Mouse (Mus musculus) ovary, adult 10 weeks (tissue): ENCODE data around the gene Serpinf2. TPM values are rescaled to one million over a fixed set of nuclear protein-coding genes. Genes with fewer than 3 reads are reported as not detected.

Experiments used
- polyA plus RNA-seq: library from polyadenylated mRNA; stranded (reverse); fragments of 350-450 nt; fragmentation: Illumina TruSeq; extraction: RNeasy Lipid Tissue Mini Kit (QIAGEN cat#74804); gene quantifications from one replicate; pipeline ENCODE4 v1.2.3, GENCODE M21; 2014

The Serpinf2 gene
- polyA plus RNA-seq: not detected

DNA sequence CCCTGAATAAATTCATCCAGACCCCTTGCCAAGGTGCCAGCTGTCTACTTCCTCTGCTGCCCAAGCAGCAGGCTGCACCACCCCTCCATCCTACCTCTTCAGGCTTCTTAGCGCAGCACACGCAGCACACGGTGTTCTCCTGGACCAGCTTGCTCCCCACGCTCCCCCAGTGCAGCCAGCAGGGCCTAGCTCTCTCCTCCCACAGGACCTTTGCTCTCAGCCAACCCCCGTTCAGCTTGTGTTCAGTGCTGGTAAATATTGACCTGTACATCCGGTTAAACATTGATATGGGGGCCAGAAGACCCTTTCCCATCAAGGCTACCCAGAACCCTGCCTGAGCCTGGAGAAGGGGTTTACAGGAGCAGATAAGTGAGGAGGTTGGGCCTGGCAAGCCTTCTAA lies at the start of gene Serpinf2:
TSS of gene Serpinf2 (minus strand) at position 229 of the 400 bp plus-strand sequence.

DNA sequence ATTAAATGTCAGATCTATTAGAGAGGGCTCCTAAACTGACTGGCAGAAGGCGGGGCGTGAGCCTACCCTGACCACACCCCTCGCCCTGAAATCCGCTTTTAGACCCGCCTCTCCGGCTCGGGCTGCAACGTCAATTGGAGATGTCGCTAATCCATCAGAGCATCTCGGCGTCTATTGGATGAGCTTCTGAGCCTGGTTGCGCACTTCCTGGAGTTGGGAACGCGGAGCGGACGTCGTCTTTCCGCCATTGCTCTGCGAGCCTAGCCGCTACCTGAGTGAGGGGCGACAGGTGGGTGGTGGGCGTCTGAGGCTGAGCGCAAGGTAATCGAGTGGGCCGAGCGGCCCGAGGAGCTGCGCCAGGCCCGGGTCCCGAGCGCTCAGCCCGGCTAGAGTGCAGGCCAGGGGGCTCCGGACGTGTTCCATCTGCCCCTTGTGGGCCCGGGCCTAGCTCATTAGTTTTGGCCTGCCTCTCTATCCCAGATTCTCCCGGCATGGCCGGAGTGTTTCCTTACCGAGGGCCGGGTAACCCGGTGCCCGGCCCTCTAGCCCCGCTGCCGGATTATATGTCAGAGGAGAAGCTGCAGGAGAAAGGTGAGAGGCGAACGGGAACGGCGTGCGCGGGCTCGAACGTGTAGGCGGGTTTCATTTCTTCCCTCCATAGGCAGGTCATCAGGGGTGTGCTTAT lies 47.4 kb upstream of the Serpinf2 start, which contains the start of gene Prpf8:
TSS of gene Prpf8 (plus strand) at position 216 of the 685 bp plus-strand sequence.

DNA sequence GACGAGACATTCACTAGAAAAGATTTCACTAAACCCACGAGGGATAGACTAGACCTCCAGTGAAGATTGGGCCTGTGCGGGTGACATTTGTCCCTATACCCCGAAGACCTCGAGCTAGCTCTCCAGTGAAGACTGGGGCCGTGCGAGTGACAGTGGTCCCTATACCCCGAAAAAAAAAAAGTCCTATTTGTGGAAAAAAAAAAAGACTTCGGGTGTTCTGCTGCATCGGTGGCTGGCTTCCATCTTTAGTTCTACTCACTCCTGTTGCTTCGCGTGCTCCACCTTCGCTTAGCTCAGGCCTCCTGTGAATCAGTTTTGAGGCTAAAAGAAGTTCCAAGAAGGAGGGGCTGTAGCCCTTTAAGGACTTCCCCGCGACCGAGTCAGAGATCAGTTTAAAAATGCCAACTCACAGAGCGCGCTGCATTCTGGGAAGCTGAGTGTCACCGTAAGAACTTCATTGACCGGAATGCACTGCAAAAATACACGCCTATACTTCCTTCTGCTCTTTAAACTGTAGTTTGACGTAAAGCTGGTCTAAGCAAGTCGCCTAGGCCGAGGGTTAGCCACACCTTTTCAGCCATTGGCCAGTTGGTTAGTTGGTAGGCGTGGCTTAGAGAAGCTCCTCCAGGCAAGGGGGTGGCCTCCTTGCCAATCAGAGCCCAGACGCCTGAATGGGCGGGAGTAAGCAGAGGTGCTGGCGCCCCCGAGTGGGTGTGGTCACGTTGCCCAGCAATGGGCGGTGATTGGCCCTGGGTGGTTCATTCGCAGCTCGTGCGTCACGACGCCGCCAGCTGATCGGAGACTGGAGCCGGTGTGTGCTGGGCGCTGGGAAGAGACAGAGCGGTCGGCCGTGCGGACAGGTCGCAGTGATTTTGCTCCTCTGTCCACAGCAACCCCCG lies 21.7 kb upstream of the Serpinf2 start, which contains the start of gene Tlcd2:
TSS of gene Tlcd2 (plus strand) at position 872 of the 899 bp plus-strand sequence.

GRCm38 (mm10) chr11:75453991-75454930 lies 14.9 kb upstream of the Serpinf2 start, which contains the start of gene Wdr81:
TSS of gene Wdr81 (minus strand) at chr11:75454717.

DNA sequence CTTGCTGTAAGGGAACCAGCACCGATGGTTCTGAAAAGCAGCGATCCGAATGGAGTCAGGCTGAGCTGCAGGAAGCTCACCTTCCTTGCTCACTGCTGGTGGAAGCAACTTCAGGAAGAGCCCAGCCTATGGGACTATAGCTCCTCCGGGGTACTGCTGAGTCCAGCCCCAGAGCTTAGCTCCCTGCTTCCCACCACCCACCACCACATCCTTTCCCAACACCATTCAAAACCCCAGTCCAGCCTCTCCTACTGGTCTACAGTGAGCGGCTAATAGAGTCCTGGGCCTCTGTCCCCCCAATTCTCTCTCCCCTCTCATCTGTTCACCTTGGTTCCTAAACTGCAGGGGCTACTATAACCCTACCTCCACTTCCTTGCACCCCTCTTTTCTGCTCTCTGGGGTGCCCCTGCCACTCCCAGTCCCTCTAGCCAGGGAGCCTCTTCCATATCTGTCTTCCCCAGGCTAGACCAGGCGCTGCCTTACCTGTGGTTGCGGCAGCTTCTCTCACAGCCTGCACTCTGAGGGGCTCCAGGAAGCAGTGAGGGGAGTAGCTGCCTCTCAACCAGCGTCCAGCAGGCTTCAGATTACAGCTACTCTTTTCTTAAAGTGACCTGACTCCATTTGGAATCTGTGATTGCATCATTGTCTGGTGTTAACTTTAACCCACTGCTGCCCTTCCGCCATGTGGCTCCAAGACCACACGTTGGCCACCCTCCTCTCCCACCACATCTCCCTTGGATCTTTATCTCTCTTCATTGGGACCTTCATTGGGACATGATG lies 17.2 kb downstream of the Serpinf2 start, which contains the start of gene Serpinf1:
TSS of gene Serpinf1 (minus strand) at position 689 of the 780 bp plus-strand sequence.

Other genes with a start within 250 kb of the Serpinf2 start
- gene Dph1, start 248.3 kb downstream of the Serpinf2 start, polyA plus RNA-seq: 1.2 TPM
- 5.1 TPM for gene Rtn4rl1, start 245.8 kb downstream of the Serpinf2 start, polyA plus RNA-seq
- 66.2 TPM for gene Rpa1, start 91.3 kb downstream of the Serpinf2 start, polyA plus RNA-seq
- 5.6 TPM for gene Smyd4, start 91.2 kb downstream of the Serpinf2 start, polyA plus RNA-seq
- gene Serpinf1, start 16.9 kb downstream of the Serpinf2 start, polyA plus RNA-seq: 25.7 TPM
- not detected for gene Wdr81, start 15.1 kb upstream of the Serpinf2 start, polyA plus RNA-seq
- gene Tlcd2, start 22.1 kb upstream of the Serpinf2 start, polyA plus RNA-seq: 26.7 TPM
- gene Prpf8, start 47.2 kb upstream of the Serpinf2 start, polyA plus RNA-seq: 62.0 TPM
- gene Rilp, start 70.5 kb upstream of the Serpinf2 start, polyA plus RNA-seq: not detected
- gene Scarf1, start 73.9 kb upstream of the Serpinf2 start, polyA plus RNA-seq: not detected
- gene Slc43a2, start 92.1 kb upstream of the Serpinf2 start, polyA plus RNA-seq: 3.3 TPM
- gene Pitpna, start 148.5 kb upstream of the Serpinf2 start, polyA plus RNA-seq: 193 TPM
- 43.8 TPM for gene Inpp5k, start 191.4 kb upstream of the Serpinf2 start, polyA plus RNA-seq
- 7.8 TPM for gene Myo1c, start 210.9 kb upstream of the Serpinf2 start, polyA plus RNA-seq
- gene Crk, start 239.7 kb upstream of the Serpinf2 start, polyA plus RNA-seq: 257 TPM